Mouse (Mus musculus) heart, embryonic 13.5 days (tissue): Measurements from ENCODE around the gene Ctsh. TPM values are rescaled to one million over a fixed set of nuclear protein-coding genes. Genes with fewer than 3 reads are reported as not detected.
A peak's percentile ranks its signal among the peaks of the same experiment; 100 is the strongest.

Experiments used
- ATAC-seq: fragments of 200-750 bp; cut with Nextera tagmentation; 2 replicates; pipeline ENCODE4 v1.8.0; 2017; ENCODE audit warnings: moderate TSS enrichment; ENCODE audit not compliant: insufficient number of reproducible peaks, low FRiP score, low TSS enrichment; ENCODE audit errors: extremely low read depth
- H3K27ac ChIP-seq: fragments of 300-500 bp; sonication (generic); replicated peaks from 2 replicates; pipeline ENCODE4 v1.5.1; 2015; ENCODE audit warnings: moderate library complexity, mild to moderate bottlenecking, inconsistent platforms
- H3K27me3 ChIP-seq: fragments of 300-500 bp; sonication (generic); replicated peaks from 2 replicates; pipeline ENCODE4 v1.6.1; 2015; ENCODE audit warnings: mild to moderate bottlenecking, inconsistent platforms
- H3K36me3 ChIP-seq: fragments of 300-500 bp; sonication (generic); 2 replicates; pipeline ENCODE4 v1.6.1; 2015; ENCODE audit warnings: mild to moderate bottlenecking, inconsistent platforms
- H3K4me1 ChIP-seq: fragments of 300-500 bp; sonication (generic); 2 replicates; pipeline ENCODE4 v1.6.1; 2015; ENCODE audit warnings: inconsistent platforms
- H3K4me2 ChIP-seq: fragments of 300-500 bp; sonication (generic); 2 replicates; pipeline ENCODE4 v1.6.1; 2015; ENCODE audit warnings: inconsistent platforms, mild to moderate bottlenecking, moderate library complexity
- H3K4me3 ChIP-seq: fragments of 300-500 bp; sonication (generic); 2 replicates; pipeline ENCODE4 v1.5.1; 2015; ENCODE audit warnings: moderate library complexity, mild to moderate bottlenecking, inconsistent platforms
- H3K9ac ChIP-seq: fragments of 300-500 bp; sonication (generic); 2 replicates; pipeline ENCODE4 v1.6.1; 2015; ENCODE audit warnings: inconsistent platforms, mild to moderate bottlenecking, moderate library complexity
- H3K9me3 ChIP-seq: fragments of 300-500 bp; sonication (generic); 2 replicates; pipeline ENCODE4 v1.6.1; 2016; ENCODE audit warnings: inconsistent platforms
- WGBS: fragments of 180-500 bp; shearing (Covaris S2); methylation state at CpG from one replicate; pipeline ENCODE4 v1.1.7; 2015; ENCODE audit warnings: mixed read lengths; 5-methylcytosine and 5-hydroxymethylcytosine counted together
- polyA plus RNA-seq: library from polyadenylated mRNA; unstranded; fragments of >200 nt; fragmentation: Nextera tagmentation; extraction: Ambion mirVana; gene quantifications from 2 replicates; pipeline ENCODE4 v1.2.1, GENCODE M21; 2015

Ctsh gene
- polyA plus RNA-seq, result 46.5 and 49.8 TPM in 2 replicates

DNA sequence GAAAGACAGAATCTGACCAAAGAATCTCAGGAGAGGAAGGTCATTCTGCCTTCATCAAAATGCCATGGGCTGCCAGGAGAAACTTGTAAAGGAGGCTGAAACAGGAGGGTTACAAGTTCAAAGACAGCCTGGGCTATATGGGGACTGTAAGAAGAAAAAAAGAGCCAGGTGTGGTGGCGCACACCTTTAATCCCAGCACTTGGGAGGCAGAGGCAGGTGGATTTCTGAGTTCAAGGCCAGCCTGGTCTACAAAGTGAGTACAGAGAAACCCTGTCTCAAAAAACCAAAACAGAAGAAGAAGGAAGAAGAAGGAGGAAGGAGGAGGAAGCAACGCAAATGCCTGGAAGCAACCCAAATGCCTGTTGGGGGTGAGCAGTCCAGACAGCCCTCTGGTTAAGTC is at the start of gene Ctsh:
Gene Ctsh (plus strand): TSS at position 301 of the 400 bp plus-strand sequence.
- Histone ChIP-seq H3K9ac (peak within 1 kb of the TSS; percentile 86), H3K27me3 (no peaks in the 10 kb centered on the region), H3K27ac (peak within 1 kb of the TSS; percentile 46), H3K9me3 (no peaks in the 10 kb centered on the region), H3K36me3 (no peaks in the 10 kb centered on the region), H3K4me1 (peaks cover 8% of the 10 kb centered on the region; the same call in 1 of the 2 replicates), H3K4me3 (peak within 1 kb of the TSS; percentile 69), H3K4me2 (peak within 1 kb of the TSS; percentile 81)
- ATAC-seq, result no peak
- WGBS, result 76% methylated on average over 2 of the region's 2 CpGs

GRCm38 (mm10) chr9:90006432-90006831 is 47.5 kb upstream of the Ctsh start:
- ATAC-seq, result no peak

DNA sequence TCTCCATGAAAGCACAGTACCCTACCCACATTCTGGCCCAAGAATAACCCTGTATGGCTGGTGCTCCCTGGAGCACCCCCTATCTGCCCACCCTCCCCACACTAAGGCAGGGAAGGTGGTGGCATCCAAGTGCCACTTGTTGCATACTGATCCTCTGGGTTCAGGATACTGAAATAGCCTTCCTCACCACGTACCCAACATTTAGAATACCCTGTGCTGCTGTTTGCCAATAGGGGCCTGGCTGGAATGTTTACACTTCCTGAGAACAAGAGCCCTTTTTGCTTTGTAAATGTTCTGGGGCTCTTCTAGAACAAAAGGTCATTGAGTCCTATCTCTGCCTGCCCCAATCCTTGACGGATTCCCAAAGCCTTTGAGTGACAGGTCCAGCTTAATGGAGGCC is 46.9 kb upstream of the Ctsh start:
- Histone ChIP-seq H3K9ac (no peak overlapping the region), H3K4me3 (no peak overlapping the region), H3K9me3 (no peaks in the 10 kb centered on the region), H3K4me2 (no peak overlapping the region), H3K36me3 (no peaks in the 10 kb centered on the region), H3K4me1 (peaks cover 6% of the 10 kb centered on the region), H3K27me3 (no peaks in the 10 kb centered on the region), H3K27ac (no peak overlapping the region)
- ATAC-seq, result no peak
- 13% methylated on average over 2 of the region's 2 CpGs for WGBS

More at GRCm38 (mm10) chr9:90006432-90006831, 47.5 kb upstream of the Ctsh start:
- Histone ChIP-seq H3K27me3 (no peaks in the 10 kb centered on the region), H3K4me1 (peaks cover 7% of the 10 kb centered on the region), H3K36me3 (no peaks in the 10 kb centered on the region), H3K9ac (no peak overlapping the region), H3K4me3 (no peak overlapping the region), H3K27ac (no peak overlapping the region), H3K9me3 (no peaks in the 10 kb centered on the region), H3K4me2 (no peak overlapping the region)
- 70% methylated on average over 3 of the region's 3 CpGs for WGBS

DNA sequence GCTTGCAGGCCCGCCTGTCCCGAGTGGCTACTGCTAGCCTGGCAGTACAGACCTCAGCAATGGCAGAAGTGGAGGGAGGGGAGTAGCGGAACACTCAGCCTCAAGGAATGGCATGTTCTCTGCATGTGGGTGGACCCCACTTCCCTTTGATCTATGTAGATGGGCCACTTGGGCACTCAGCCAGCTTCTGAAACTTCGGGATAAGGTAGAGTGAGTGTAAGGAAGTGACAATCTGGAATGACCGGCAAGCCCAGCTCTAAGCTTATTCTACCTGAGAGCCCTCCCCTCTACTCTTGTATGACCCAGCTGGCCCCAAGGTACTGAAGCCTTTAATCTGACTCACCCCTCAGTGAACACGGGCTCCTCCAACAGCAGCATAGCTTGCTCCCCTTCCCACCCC is 45.8 kb upstream of the Ctsh start:
- Histone ChIP-seq H3K9me3 (no peaks in the 10 kb centered on the region), H3K4me1 (0 out of 2 replicates have a peak, but pooled peaks cover 4% of the 10 kb centered on the region), H3K27ac (no peak overlapping the region), H3K4me3 (no peak overlapping the region), H3K4me2 (no peak overlapping the region), H3K27me3 (no peaks in the 10 kb centered on the region), H3K9ac (no peak overlapping the region), H3K36me3 (no peaks in the 10 kb centered on the region)
- ATAC-seq, result no peak
- 59% methylated on average over 6 of the region's 6 CpGs for WGBS

DNA sequence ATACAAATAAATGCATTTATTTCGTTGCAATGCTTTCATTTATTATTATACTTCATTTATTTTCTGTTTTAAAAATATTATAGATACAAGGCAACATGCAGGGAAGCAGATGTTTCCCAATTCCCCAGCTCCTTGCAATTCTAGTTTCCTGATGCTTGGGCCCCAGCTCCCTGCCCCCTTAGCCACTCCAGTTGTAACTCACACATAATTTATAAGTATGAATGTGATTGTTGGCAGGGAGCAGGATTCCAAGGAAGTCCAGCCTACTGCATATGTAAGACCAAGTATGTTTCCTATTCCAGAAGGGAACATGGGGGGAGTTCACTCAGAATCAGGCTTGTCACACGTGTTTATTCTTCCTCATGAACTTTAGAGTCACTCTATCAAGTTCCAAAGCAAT is 42.1 kb upstream of the Ctsh start:
- WGBS, result 42% methylated on average over 2 of the region's 2 CpGs
- no peak for ATAC-seq

DNA sequence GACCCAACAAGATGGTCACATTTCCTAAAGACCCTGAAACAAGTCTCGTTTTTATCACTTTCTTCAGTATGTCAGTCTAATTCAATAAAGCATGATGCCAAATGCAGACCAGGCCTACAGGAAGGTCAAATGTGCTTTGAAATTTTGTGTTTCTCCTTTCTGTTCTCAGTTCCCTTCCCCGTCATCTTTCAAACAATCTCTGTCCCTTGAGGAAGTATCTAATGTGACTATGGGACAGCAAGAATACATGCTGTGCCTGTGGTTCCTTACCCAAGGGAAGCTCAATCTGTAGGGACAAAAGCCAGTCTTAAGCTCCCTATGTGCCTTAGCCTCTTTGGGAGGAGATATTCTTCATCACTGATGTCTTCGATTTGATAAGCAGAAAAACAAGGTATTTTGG is 39.3 kb upstream of the Ctsh start:
- no peaks in the 10 kb centered on the region for H3K27me3 ChIP-seq
- H3K4me1 ChIP-seq, result no peaks in the 10 kb centered on the region
- H3K9ac ChIP-seq, result no peak overlapping the region
- H3K4me2 ChIP-seq, result no peak overlapping the region
- no peak overlapping the region for H3K27ac ChIP-seq
- WGBS, result 71% methylated on average over 3 of the region's 3 CpGs
- no peak for ATAC-seq
- no peaks in the 10 kb centered on the region for H3K36me3 ChIP-seq
- H3K9me3 ChIP-seq, result no peaks in the 10 kb centered on the region
- H3K4me3 ChIP-seq, result no peak overlapping the region

More for the DNA sequence above, 42.1 kb upstream of the Ctsh start:
- H3K9me3 ChIP-seq, result no peaks in the 10 kb centered on the region
- no peak overlapping the region for H3K9ac ChIP-seq
- no peak overlapping the region for H3K4me2 ChIP-seq
- 0 out of 2 replicates have a peak, but pooled peaks cover 4% of the 10 kb centered on the region for H3K4me1 ChIP-seq
- H3K27ac ChIP-seq, result no peak overlapping the region
- H3K27me3 ChIP-seq, result no peaks in the 10 kb centered on the region
- H3K4me3 ChIP-seq, result no peak overlapping the region
- no peaks in the 10 kb centered on the region for H3K36me3 ChIP-seq

- no peak overlapping the region for H3K4me3 ChIP-seq
- H3K27me3 ChIP-seq, result no peaks in the 10 kb centered on the region
- WGBS, result 72% methylated on average over 6 of the region's 6 CpGs
- H3K36me3 ChIP-seq, result no peaks in the 10 kb centered on the region
- H3K9me3 ChIP-seq, result no peaks in the 10 kb centered on the region
- no peaks in the 10 kb centered on the region for H3K4me1 ChIP-seq
- H3K4me2 ChIP-seq, result no peak overlapping the region
- H3K27ac ChIP-seq, result no peak overlapping the region
- no peak for ATAC-seq
- H3K9ac ChIP-seq, result no peak overlapping the region
Measured at GRCm38 (mm10) chr9:90016204-90016603, 37.7 kb upstream of the Ctsh start.

GRCm38 (mm10) chr9:90020866-90021265 is 33.1 kb upstream of the Ctsh start:
- Histone ChIP-seq H3K9ac (no peak overlapping the region), H3K9me3 (no peaks in the 10 kb centered on the region), H3K4me1 (no peaks in the 10 kb centered on the region), H3K4me3 (no peak overlapping the region), H3K27me3 (no peaks in the 10 kb centered on the region), H3K4me2 (no peak overlapping the region), H3K27ac (no peak overlapping the region), H3K36me3 (no peaks in the 10 kb centered on the region)
- ATAC-seq, result no peak
- WGBS, result 73% methylated on average over 6 of the region's 6 CpGs

DNA sequence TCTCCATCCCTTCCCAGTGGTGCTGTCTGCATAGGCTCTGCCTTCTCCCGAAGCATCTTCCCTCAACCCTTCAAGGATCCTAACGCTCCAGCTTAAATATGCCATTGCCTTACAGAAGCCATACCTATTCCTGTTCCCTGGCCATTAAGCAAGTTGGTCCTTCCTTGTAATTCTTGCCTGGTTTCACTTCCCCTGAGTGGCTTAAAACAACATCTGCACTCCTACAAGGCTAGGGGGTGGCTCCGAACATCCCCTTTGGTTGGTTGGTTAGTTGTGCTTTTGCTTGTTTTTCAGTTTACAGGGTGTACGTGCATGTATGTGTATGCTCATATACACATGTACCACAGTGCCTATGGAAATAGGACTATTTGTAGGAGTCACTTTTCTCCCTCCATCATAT is 32.5 kb upstream of the Ctsh start:
- Histone ChIP-seq H3K4me2 (no peak overlapping the region), H3K27me3 (no peaks in the 10 kb centered on the region), H3K9ac (no peak overlapping the region), H3K4me3 (no peak overlapping the region), H3K27ac (no peak overlapping the region), H3K9me3 (no peaks in the 10 kb centered on the region), H3K36me3 (no peaks in the 10 kb centered on the region), H3K4me1 (no peaks in the 10 kb centered on the region)
- 78% methylated on average over 4 of the region's 4 CpGs for WGBS
- no peak for ATAC-seq

- WGBS, result 90% methylated on average over 6 of the region's 6 CpGs
- Histone ChIP-seq H3K4me1 (no peaks in the 10 kb centered on the region), H3K36me3 (no peaks in the 10 kb centered on the region), H3K9me3 (no peaks in the 10 kb centered on the region), H3K27ac (no peak overlapping the region), H3K27me3 (no peaks in the 10 kb centered on the region), H3K4me2 (no peak overlapping the region), H3K4me3 (no peak overlapping the region), H3K9ac (no peak overlapping the region)
- ATAC-seq, result no peak
Measured at GRCm38 (mm10) chr9:90027709-90028108, 26.2 kb upstream of the Ctsh start.

DNA sequence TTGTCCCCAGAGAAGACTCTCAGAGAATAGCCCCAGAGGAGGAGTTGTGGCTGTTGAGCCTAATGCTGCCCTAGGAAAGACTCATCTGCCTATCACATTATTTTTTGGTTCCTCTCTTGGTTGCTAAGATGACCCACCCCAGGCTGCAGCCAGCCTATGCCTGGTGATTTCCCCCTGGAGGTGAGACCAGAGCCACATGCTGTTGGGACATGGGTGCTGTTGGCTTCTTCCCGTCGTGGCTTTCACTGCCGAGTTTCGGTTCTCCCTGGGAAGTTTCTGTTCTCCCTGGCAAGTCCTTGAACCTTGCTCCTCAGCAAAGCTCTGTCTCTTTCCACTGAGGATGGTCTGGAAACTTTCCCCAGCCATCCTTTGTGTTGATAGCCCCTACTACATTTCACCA is 20.0 kb upstream of the Ctsh start:
- Histone ChIP-seq H3K4me2 (no peak overlapping the region), H3K4me3 (no peak overlapping the region), H3K9me3 (no peaks in the 10 kb centered on the region), H3K9ac (no peak overlapping the region), H3K27ac (no peak overlapping the region), H3K4me1 (no peaks in the 10 kb centered on the region), H3K27me3 (no peaks in the 10 kb centered on the region), H3K36me3 (no peaks in the 10 kb centered on the region)
- WGBS, result 68% methylated on average over 4 of the region's 4 CpGs
- ATAC-seq, result no peak

DNA sequence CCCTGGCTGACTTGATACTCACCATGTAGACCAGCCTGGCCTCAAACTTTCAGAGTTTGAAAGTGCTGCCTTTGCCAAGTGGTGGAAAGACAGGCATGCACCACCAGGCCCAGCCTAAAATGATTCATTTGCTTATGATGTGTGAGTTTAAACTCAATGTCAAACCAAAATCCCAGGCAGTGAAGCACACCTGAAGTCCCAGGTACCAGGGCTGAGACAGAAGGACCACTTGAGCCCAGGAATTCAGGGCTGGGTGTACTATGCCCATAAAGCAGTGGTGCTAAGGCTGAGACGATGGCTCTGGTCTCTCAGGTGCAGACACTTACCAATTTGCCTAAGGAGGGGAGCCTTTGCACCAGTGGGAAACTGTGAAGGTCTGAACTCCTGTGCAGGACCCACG is 18.8 kb upstream of the Ctsh start:
- ATAC-seq, result no peak
- Histone ChIP-seq H3K36me3 (no peaks in the 10 kb centered on the region), H3K4me3 (no peak overlapping the region), H3K27ac (no peak overlapping the region), H3K9ac (no peak overlapping the region), H3K4me1 (no peaks in the 10 kb centered on the region), H3K4me2 (no peak overlapping the region), H3K27me3 (no peaks in the 10 kb centered on the region), H3K9me3 (no peaks in the 10 kb centered on the region)
- 71% methylated on average over 2 of the region's 2 CpGs for WGBS
